Mouse (Mus musculus) cerebellum, postnatal 10 days (tissue): ENCODE measurements around the gene Serpina3i.
"Not testable (repeated sequence)": the region's sequence is repeated elsewhere in the genome, so short reads cannot be mapped to it uniquely, and the experiment has no call there.

ENCODE experiments used
- DNase-seq, 2 experiments: peaks; one replicate each; pipeline ENCODE4 v3.0.0; 2021; ENCODE audit warnings: mixed read lengths in 2 of 2

Serpina3i gene

DNA sequence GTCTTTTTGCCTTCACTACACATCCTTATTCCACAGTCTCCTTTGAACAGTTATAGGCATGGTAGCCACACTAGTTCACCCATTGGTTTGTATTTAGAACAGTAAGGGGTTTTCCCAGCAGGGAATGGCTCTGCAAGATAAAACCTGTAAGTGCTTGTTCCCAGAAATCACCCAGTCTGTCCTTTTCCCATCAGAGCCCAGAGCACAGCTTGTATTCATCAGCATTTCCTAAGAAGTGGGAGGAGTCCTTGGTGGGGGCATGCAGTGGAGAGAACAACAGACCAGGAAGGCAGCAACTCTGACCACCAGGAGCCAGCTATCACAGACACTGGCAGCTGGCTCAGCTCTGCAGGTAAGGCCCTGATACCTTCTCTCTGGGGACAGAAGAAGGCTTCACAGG, at the start of gene Serpina3i:
Gene Serpina3i, plus strand, starts transcription at position 260 of the 400 bp plus-strand sequence.
- no peak for DNase-seq

DNA sequence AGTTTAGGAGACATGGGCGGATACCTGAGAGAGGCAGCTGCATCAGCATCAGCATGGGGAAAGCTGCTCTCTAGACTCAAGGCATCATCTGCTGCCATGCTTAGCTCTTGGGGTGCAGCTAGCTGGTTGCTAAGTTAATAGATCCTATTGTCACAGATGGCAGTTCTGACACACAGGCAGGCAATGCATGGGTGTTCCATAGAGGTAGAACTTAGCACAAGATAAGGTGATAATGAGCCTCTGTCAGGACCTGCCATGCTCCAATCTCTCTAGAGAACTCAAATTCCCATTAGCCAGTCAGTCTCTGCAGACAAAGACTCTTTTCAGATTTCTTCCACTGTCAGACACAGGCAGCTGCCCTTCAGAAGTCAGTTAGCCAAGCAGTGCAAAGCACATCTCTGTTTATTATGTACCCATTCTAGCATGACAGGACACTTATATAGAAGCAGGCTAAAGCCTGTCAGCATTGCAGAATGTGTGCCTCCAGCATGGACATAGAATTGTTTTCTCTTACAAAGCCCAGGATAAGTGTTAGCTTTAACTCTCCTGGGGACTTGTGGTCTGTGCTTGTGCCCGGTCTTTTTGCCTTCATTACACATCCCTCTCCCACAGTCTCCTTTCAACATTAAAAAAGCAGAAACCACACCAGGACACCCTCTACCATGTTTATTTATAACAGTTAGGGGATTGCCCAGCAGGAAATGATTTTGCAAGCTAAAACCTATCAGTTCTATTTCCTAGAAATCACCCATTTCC, 49.1 kb upstream of the Serpina3i start:
- DNase-seq: no peak

DNA sequence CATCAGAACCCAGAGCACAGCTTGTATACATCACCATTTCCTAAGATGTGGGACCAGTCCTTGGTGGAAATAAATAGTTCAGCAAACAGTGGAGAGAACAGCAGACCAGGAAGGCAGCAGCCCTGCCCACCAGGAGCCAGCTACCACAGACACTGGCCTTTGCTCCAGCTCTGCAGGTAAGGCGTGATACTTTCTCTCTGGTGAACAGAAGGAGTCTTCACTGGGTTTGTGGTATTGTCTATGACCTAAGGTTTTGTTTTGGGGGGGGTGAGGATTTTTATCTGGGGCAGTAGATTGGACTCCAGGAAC, 48.5 kb upstream of the Serpina3i start, which contains the start of gene Serpina3f:
Gene Serpina3f, plus strand, starts transcription at position 100 of the 309 bp plus-strand sequence.
- no peak for DNase-seq

DNA sequence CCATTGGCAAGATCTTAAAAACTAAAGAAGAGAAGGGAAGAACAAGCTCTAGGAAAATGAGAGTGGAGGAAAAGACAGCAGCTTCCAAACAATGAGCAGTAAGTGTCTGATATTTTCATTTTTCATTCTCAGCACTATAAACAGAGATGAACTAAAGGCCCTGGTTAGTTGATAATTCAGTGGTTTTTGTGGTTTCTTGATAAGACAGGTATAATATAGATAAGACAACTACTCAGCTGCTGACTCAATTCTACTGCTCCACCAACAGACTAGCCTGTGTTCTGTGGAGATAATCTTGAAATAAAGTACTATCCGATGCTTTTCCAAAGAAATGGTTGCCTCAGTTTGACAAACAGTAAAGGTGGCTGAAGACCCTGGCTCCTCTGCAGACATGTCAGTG, 47.7 kb upstream of the Serpina3i start:
- DNase-seq: no peak

DNA sequence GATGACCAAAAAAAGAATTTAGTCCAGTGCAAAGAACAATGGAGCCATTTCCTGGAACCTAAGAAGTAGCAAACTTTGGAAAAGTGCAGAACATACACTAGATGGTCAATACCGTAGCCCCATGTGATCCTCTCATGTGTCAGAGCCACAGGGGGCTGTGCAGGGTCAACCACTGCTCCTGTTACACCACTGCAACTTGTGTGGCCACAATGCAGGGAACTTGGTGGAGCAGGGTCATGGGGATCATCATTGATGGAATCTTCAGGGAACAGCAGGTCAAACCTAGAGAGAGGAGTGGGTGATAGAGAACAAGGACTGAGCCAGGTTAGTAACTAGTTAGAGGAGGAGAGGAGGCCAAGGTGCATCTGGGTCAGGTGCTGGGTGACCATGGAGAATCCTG, 41.3 kb upstream of the Serpina3i start:
- no peak for DNase-seq

DNA sequence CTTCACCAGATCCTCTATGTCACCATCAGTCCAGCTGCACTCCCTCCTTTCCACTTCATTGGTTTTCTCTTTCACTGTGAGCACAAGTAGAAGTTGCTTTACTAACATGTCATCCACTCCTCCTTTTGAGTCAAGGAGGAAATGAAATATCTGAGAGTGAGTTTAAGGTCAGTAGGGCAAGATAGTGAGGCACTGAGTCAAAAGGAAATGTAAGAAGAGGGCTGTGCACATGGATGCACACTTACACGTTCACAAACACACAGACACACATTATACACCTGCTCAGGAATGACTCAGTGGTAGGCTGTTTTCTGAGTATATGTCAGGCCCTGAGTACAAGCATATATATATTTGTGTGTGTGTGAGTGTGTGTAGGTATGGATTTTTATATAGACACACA, 39.2 kb upstream of the Serpina3i start:
- no peak for DNase-seq

DNA sequence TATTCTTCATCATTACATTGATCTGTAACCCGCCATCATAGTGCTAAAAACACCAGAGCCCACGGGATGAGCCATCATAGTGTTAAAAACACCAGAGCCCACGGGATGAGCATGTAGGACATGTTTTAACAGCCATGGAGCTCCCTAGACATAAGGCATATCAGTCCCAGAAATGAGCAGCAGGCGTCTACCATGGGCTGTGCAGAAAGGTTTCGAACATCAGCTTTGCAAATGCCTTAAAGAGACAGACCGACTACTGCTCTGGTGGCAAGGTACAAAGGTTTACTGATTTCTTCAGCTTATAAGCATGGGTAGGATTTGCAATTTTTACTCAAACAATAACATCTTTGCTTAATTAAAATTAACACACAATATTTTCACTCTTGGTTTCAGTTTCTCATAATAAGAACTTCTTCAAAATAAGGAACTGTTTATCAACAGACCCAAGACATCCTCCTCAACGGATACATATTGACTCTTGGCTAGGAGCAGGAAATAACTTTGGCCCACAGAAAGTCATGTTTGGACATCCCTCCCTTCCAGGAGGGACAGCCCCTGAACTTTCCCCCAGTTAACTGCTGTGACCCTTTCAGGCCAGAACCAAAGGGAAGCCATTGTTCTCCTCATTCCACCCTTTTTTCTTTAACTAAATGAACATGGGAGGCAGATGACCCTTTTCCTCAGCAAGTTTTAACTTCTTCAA, 38.2 kb upstream of the Serpina3i start:
- no peak for DNase-seq

DNA sequence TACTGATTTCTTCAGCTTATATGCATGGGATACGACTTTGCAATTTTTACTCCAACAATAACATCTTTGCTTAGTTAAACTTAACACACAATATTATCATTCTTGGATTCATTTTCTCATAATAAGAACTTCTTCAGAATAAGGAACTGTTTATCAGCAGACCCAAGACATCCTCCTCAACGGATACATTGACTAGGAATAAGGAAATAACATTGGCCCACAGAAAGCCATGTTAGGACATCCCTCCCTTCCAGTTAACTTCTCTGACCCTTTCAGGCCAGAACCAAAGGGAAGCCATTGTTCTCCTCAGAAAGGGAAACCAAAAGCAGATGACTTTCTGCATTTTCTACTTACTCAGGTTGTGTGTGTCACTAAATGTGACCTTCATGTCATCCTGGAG, 32.2 kb upstream of the Serpina3i start:
- DNase-seq: no peak

DNA sequence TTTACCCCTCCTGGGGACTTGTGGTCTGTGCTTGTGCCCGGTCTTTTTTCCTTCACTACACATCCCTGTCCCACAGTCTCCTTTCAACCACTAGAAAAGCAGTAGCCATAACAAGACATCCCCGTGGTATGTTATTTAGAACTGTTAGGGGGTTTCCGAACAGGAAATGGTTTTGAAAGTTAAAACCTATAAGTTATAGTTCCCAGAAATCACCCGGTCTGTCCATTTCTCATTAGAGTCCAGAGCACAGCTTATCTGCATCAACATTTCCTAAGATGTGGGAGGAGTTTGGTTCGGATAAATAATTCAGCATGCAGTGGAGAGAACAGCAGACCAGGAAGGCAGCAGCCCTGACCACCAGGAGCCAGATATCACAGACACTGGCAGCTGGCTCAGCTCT, 27.0 kb upstream of the Serpina3i start, which contains the start of gene Serpina3g:
Gene Serpina3g, plus strand, starts transcription at position 331 of the 400 bp plus-strand sequence.
- no peak for DNase-seq

DNA sequence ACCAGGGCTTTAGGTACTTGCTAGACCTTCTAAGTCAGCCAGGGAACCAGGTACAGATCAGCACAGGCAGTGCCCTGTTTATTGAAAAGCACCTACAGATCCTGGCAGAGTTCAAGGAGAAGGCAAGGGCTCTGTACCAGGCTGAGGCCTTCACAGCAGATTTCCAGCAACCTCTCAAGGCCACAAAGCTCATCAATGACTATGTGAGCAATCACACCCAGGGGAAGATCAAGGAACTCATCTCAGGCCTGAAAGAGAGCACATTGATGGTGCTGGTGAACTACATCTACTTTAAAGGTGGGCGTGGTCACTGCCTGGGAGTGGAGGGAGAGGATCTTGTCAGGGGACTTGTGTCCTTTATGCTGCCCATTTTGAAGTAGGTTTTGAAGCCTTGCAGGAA, 24.9 kb upstream of the Serpina3i start:
- DNase-seq: not testable (repeated sequence)

DNA sequence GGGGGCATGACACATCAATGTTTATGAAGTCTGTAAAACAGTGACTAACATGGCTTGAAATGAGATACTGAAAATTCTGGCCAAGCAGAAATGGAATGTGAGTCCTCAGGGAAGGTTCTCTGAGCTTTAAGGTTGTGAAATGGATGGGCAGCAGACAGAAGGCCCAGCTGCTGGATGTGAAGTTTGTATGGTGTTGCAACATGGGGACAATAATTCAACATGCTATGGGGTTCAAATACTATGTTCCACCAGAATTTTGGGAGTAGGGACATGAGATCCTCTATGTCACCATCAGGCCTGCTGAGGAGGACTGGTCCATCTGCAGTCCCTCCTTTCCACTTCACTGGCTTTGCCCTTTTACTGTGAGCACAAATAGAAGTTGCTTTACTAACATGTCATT, 19.6 kb upstream of the Serpina3i start:
- DNase-seq: no peak

DNA sequence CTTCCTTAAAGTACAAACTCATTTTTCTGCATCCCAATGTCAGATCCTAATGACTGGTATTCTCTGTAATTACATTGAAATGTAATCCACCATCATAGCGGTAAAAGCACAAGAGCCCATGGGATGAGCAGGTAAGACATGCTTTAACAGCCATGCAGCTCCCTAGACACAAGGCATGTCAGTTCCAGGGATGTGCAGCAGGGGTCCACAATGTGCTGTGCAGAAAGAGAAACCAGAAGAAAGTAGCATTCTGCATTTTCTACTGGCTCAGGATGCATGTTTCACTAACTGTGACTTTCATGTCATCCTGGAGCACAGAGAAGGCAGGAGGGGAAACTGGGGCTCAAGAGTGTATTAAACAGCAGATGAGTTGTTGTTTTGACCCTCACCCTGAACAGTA, 17.8 kb upstream of the Serpina3i start:
- peak; percentile 19 to 25 for DNase-seq

DNA sequence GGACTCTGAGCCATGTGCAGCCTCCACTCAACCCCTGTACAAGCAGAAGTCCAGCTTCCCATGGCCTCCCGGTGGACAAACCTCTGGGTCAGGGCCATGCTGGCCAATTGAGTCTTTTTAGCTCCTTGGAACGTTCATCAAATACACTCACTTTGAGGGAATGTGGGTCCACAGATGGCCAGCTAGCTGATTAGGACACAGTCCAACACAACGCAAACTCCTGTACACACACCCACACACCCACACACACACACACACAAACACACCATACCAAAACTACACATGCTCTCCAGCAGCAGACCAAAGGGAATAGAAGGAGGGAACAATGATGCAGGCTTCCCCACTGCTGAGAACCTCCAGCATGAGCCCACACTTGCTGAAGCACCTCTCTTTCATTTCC, 17.3 kb upstream of the Serpina3i start:
- no peak for DNase-seq

DNA sequence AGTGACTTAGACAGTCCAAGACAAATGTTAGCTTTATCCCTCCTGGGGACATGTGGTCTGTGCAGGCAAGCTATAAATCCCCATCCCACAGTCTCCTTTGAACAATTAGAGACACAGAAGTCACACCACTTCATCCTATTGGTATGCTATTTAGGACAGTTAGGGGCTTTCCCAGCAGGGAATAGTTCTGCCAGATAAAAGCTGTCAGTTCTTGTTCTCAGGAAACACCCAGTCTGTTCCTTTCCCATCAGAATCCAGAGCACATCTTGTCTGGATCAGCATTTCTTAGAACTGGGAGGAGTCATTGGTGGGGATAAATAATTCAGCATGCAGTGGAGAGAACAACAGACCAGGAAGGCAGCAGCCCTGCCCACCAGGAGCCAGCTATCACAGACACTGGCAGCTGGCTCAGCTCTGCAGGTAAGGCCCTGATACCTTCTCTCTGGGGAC, 15.3 kb upstream of the Serpina3i start:
- no peak for DNase-seq

DNA sequence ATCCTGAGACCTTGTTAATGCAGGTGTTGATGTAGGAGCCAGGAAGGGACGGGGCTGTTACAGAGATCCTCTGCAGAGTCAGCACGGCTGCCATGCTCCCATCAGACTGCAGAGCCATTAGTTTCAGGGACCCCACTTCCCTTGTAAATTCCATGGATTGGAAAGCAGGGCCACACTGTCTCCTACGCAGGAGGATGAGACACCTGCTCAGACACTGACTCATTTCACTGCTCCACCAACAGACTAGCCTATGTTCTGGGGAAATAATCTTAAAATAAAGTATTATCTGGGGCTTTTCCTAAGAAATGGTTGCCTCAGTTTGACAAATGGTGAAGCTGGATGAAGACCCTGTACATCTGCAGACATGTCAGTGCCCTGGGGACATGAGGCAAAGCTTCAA, 14.7 kb upstream of the Serpina3i start:
- no peak for DNase-seq

DNA sequence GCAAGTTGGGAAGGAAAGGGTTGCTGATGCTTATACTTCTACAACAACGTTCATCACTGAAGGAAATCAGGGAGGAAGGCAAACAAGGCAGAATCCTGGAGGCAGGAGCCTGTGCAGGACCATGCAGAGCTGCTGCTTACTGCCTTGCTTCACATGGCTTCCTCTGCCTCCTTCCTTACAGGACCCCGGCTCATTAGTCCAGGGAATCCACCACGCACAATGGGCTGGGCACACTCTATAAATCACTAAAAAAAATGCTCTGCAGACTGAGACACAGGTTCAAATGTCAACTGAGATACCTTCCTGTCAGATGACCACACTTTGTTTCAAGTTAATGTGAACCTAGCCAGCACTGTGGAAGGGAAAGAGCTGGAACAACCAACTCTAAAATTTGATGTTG, 1.9 kb upstream of the Serpina3i start:
- DNase-seq: no peak

DNA sequence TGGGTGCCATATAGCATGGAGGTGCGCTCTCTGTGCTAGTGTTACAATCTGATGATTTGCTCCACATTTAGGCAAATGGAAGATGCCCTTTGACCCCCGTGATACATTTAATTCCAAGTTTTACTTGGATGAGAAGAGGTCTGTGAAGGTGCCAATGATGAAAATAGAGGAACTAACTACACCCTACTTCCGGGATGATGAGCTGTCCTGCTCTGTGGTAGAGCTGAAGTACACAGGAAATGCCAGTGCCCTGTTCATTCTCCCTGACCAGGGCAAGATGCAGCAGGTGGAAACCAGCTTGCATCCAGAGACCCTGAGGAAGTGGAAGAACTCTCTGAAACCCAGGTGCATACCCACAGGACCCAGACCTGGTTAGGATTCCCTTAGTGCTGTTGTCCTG, 3.5 kb downstream of the Serpina3i start:
- no peak for DNase-seq

DNA sequence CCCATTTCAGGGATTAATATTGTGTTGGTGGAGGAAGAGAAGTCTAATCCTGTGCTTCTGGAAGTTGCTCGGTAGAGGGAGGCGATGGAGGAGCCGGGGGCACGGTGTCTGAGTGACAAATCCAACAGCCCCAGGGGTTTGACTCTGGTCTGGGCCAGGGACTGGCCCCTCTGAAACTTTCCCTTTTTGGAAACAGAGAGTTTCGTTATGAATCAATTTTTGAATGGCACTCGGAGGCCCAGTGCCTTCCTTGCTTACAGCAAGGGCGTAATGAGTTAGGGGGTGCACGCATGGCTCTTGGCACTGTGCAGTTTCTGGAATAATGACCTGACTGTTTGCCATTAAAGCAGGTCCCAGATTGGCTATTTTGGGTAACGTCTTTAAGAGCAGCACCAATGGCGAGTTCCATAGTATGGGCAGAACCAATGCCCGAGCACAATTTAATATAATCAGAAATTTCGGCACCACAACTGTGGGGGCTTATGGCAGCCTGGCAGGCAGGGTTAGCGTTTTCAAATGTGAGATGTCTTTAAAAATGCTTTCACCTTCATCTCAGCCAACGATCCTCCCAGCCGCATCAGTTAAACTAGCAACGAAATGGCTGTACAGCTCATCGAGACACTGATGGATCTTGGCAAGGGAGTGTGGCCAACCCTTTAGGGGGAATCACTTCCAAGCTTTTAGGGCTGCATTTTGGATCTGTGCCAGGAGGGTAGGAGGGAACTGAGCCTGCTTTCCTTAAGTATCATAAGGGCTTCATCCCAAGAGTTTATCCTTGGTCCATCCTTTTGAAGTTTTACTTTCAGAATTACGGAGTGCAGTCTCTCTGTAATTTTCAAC, 15.5 kb downstream of the Serpina3i start:
- peak; percentile 11 to 27 for DNase-seq

DNA sequence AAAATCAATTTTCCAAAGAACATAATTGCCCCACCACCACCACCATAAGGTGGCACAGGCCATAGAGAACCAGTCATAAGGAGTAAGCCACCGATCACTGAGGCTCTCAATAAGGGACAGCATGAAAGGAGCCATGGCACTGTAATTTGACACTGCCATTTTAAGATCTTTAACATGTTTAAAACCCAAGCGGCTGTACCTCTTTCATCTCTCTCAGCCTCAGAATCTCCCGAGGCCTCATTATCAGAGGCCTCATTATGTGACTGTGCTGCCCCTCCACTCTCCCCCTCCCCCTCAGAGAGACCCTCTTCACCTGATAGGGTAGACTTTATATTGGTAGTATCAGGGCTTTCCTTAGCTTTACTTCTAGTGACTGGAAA, 16.1 kb downstream of the Serpina3i start:
- DNase-seq: no peak

DNA sequence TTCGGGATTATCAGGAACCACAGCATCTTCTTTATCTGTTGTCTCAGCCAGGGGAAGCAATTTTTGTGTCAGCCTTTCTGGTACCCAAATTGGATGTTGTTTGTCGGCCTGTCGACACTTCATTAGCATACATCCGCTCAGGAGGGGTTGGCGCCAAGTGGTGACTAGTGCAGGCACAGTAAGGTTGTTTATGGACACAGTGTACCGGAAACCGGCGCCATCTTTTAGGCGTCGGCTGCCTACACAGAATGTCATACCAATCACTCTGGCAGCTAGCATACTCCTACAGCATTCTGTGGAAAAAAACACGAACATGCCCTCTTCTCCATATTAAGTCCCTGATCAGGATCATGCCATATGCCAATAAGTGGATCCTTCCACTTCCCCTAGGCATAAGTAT, 20.5 kb downstream of the Serpina3i start:
- no peak for DNase-seq

DNA sequence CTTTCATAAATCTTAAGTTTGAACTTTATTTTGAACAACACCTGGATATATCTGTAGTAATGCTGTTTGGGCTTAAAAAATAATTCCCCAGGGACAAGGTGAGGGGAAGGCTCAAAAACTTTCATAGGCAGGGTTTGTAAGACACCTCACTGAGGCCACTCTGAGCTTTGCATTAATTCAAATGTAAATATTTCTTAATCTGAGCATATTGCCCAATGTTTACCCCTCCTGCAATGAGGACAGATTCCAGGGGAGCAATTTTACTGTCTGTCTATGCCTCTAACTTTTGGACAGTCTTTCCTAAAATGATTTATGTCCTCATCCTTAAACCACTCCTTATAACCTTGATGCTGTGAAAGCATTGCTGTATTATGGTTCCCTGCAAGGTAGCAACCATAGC, 25.4 kb downstream of the Serpina3i start:
- no peak for DNase-seq

DNA sequence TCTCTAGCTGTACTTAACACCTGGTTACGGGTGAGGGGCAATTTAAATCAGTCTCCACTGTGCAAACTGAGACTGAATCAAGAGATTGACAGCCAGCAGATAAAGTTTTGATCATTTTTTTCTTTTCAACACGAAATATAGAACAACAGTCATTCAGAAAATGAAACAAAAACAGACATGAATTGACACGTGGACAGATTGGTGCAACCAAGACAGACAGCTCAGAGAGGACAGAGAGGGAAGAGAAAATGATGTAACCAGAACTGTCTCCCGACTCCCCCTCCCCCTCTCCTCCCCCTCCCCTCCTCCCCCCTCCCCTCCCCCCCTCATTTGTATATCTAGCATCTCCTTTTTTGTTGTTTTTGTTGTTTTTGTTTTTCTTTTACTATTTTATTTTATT, 26.9 kb downstream of the Serpina3i start:
- no peak for DNase-seq

DNA sequence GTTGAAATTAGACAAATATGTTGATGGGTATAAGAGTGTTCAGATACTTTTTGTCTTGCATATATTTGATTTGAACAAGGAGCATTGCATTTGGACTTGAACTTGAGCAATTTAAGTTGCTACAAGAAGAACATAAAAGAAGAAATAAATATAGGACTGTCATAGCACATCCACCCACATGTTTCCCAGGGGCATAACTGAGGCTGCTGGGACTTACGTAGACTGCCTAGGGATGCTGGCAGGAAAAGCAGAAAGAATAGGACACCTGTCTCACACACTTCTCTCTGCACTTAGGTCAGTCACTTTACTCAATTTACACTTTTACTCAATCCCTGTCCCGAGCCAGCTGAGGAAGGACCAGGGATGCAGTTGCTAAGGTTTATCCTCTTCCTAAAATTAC, 31.0 kb downstream of the Serpina3i start:
- DNase-seq: no peak

DNA sequence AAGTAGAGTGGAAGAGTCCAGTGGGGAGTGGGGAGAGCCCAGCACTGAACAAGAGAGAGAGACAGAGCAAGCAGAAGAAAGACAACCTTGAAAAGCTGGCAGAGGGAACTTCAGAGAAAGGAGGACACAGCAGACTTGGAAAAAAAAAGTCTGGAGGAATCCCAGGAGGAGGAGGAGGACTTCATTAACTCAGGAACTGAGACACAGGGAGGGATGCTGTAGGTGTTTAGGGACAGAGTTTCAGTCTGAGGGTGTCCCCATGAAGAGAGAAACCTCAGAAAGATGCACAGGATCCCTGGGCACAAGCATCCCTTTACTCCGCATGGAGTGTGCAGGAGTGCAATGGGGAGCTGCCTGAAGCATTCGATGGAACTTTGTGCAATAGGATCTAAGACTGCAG, 35.1 kb downstream of the Serpina3i start:
- DNase-seq: no peak
